Mouse (Mus musculus): ENCODE measurements around the gene Trak1.

DNA sequence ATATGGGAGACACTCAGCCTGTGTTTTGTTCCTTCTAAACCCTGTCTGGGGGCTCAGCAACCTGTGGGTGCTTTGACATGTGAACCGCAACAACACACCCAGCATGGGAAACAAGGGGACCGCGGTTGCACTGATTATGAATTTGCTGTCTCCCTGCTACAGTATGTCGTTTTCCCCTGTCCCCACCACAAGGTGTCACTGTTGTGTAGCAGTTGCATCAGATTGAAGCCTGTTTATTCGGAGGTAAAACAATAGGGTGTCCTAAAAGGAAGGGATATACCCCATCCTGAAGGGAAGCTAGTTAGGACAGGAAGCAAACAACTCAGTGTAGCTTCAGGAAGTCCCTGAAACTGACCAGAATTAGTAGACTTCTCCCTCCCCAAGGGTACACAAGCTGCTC, 182.2 kb downstream of the Trak1 start:
- TF ChIP-seq CTCF (conservative IDR thresholded peaks at IDR 0.05; ENCODE audit: low read length) (peak; percentile 60), POU5F1 (IDR thresholded peaks at IDR 0.05; ENCODE audit: borderline replicate concordance, low read length) (no peak), NANOG (IDR thresholded peaks at IDR 0.05; ENCODE audit: borderline replicate concordance, low read length) (no peak)

All from E14TG2a.4 (cell line).